Mouse (Mus musculus) olfactory bulb, adult 2 months (tissue): ENCODE data around the gene Tom1l2. TPM values are rescaled to one million over a fixed set of nuclear protein-coding genes. Genes with fewer than 3 reads are reported as not detected.

Experiments
- H3K27ac ChIP-seq: fragments of 200-500 bp; 2 replicates; pipeline ENCODE4 v1.5.1; 2012; ENCODE audit warnings: low read depth, low read length; ENCODE audit not compliant: insufficient read depth
- H3K4me1 ChIP-seq: fragments of 200-500 bp; 2 replicates; pipeline ENCODE4 v1.6.1; 2012; ENCODE audit warnings: low read length; ENCODE audit not compliant: control insufficient read depth, insufficient read depth
- H3K4me3 ChIP-seq: fragments of 200-500 bp; 2 replicates; pipeline ENCODE4 v1.5.1; 2012; ENCODE audit warnings: mild to moderate bottlenecking, low read depth, low read length, moderate library complexity; ENCODE audit not compliant: insufficient read depth
- CTCF ChIP-seq: fragments of 200-500 bp; IDR thresholded peaks from 2 replicates; pipeline ENCODE4 v1.5.1; 2012; ENCODE audit warnings: low read depth, mild to moderate bottlenecking, low read length, moderate library complexity; ENCODE audit not compliant: insufficient read depth
- POLR2A ChIP-seq: fragments of 200-500 bp; IDR thresholded peaks from 2 replicates; pipeline ENCODE4 v1.6.1; 2012; ENCODE audit warnings: mild to moderate bottlenecking, low read depth, low read length, moderate library complexity; ENCODE audit not compliant: insufficient read depth
- WGBS: fragments of 180-500 bp; shearing (Covaris S2); methylation state at CpG from one replicate; pipeline ENCODE4 v1.1.7; 2018; 5-methylcytosine and 5-hydroxymethylcytosine counted together
- polyA plus RNA-seq: library from polyadenylated mRNA; stranded (reverse); fragments of >200 nt; gene quantifications from 2 replicates; pipeline ENCODE4 v1.2.4, GENCODE M21; 2012; ENCODE audit warnings: low replicate concordance; ENCODE audit not compliant: missing spikeins, insufficient read depth, insufficient read length

The Tom1l2 gene
- polyA plus RNA-seq, 1 experiment: not detected

DNA sequence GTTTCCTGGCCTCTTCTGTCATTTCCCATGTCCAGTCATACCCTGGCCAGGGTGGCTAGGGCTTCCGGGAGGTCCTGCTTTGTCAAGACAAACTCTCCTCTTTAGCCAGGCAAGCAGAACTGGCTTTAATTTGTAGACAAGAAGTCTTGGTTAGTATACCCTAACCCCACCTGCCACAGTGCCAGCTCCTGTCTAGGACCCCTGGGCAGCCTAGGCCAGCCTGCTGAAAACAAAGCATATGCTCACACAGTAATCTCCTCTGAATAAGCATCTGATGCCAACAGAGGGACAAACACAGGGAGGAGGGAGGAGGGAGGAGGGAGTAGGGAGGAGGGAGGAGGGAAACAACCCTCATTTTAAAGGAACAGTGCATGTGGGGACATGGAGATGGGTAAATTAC, 88.1 kb downstream of the Tom1l2 start:
- no peak overlapping the region for H3K4me3 ChIP-seq
- peaks cover 3% of the 10 kb centered on the region; the same call in 1 of the 2 replicates for H3K4me1 ChIP-seq
- WGBS: 81% methylated on average over 1 of the region's 1 CpGs
- no peak for TF ChIP-seq POLR2A
- H3K27ac ChIP-seq: no peak overlapping the region

DNA sequence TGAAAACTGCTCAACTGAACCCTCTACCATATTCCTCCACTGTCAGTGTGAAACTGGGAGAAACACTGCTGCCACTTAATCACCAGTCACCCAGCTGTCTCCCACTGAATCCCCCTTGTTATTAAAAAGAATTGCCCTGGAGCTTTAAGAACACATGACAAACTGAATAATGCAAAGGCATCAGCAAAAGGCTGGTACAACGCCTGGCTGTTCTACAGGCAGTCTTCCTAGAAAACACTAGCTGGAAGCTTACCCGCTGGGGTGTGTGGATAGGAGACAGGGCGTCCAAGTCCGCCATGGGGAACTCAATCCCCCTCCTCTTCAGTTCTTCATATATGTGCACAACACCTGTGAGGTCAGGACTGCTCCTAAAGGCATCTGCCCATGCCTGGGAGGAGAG, 90.3 kb downstream of the Tom1l2 start:
- Histone ChIP-seq H3K4me3 (no peak overlapping the region), H3K4me1 (peaks cover 3% of the 10 kb centered on the region; the same call in 1 of the 2 replicates), H3K27ac (no peak overlapping the region)
- 76% methylated on average over 4 of the region's 4 CpGs for WGBS
- TF ChIP-seq CTCF (no peak), POLR2A (no peak)

DNA sequence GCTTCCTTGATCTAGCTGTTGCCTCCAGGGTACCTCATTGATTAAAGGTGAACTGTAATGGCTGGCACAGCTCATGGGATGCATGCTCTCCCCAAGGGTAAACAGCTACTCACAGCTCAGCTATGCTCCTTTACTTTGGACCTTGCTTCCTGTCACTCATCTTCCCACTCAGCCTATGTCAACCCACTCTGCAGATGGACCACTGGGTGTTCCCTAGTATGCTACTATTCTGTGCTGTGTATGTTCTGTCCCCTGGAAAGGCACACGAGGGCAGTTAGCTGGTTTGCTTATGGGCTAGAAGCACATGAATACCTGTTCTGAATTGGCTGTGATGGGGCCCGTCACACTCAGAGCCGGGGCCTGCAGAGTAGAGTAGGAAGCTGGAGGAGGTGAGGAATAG, 92.0 kb downstream of the Tom1l2 start:
- Histone ChIP-seq H3K27ac (no peak overlapping the region), H3K4me1 (peaks cover 3% of the 10 kb centered on the region), H3K4me3 (no peak overlapping the region)
- TF ChIP-seq CTCF (no peak), POLR2A (no peak)
- WGBS: 89% methylated on average over 3 of the region's 3 CpGs

DNA sequence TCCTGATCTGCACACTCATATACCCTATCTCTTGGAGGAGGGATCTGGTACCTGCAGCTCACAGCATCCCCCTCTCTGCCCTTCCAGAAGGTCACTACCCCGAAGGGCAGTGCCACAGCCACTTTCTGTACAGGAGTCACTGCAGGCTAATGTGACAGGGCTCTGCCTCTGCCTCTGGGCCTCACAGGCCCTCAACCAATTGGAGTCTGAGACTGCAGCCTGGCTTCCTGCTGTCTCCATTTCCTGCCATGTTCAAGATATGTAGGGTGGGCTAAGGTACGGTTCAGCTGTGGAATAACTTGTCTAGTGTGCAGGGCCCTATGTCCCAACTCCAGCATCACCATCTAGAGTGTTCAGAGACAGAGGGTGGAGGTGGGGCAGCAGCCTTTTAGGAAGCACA, 95.0 kb downstream of the Tom1l2 start:
- Histone ChIP-seq H3K4me3 (no peak overlapping the region), H3K4me1 (peaks cover 2% of the 10 kb centered on the region), H3K27ac (no peak overlapping the region)
- 84% methylated on average over 2 of the region's 2 CpGs for WGBS
- no peak for TF ChIP-seq POLR2A
- TF ChIP-seq CTCF: no peak

DNA sequence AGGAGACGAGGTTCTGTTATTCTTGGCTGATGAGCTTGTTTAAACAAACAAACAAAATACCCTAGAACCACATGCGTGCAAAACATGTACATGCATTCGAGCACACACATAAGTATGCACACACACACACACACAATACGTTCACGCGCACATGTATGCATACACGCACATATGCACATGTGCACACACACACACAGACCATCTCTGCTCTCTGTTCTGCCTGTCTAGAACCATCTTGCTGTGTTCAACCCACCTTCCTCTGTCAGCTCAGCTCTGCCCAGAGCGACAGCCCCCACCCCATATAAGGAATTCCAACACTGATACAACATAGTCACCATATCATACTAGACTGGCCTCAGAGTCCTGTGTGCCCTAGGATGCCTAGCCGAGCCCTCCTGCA, 96.0 kb downstream of the Tom1l2 start:
- no peak overlapping the region for H3K27ac ChIP-seq
- TF ChIP-seq POLR2A: no peak
- no peak for TF ChIP-seq CTCF
- 79% methylated on average over 9 of the region's 9 CpGs for WGBS

DNA sequence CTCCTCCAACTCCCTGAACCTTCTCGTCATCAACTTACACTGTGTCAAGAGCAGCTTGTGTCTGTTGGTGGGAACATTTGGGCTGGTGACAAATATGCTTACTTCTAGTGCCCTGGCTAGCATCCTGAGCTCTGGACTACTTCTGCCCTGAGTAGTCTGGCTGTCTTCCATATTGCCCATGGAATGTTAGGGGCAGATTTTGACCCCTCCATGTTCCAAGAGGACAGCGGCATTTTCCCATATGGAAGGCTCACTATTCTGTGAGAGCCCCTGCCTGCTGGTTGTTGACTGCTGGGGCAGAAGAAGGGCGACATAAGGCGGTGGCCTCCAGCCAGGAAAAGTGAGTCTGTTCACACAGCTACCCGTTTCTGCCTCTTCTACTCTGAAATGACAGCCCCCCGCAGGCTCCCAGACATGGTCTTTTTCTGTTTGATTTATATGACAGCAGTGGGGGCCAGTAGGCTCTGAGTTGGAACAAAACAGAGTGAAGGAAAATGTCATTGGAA, 96.5 kb downstream of the Tom1l2 start:
- TF ChIP-seq POLR2A: no peak
- no peak for TF ChIP-seq CTCF
- no peak overlapping the region for H3K27ac ChIP-seq
- no peaks in the 10 kb centered on the region; the same call in 1 of the 2 replicates for H3K4me1 ChIP-seq
- 43% methylated on average over 6 of the region's 6 CpGs for WGBS
- no peak overlapping the region for H3K4me3 ChIP-seq

More for the DNA sequence above, 96.0 kb downstream of the Tom1l2 start:
- H3K4me3 ChIP-seq: no peak overlapping the region
- no peaks in the 10 kb centered on the region; the same call in 1 of the 2 replicates for H3K4me1 ChIP-seq

DNA sequence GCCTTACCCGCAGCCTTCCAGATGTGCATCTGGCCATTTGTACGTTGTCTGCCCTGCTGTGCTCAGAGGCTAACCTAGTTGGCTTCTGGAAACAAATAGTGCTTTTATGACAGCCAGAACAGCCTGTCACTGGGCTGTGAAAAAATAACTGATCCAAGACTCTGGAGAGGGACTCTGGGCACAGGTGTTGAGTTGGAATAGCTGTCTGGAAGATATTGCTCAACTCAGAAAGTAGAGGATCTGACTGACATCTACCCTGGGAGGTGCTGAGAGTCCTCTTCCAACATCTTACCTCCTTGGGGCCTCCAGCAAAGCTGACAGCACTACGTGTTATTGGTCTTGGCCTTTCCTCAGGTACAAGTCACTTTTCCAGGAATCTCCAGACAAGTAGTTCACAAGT, 97.1 kb downstream of the Tom1l2 start:
- WGBS: 70% methylated on average over 3 of the region's 3 CpGs
- H3K4me1 ChIP-seq: no peaks in the 10 kb centered on the region; the same call in 1 of the 2 replicates
- TF ChIP-seq POLR2A (no peak), CTCF (no peak)
- no peak overlapping the region for H3K4me3 ChIP-seq
- H3K27ac ChIP-seq: no peak overlapping the region

DNA sequence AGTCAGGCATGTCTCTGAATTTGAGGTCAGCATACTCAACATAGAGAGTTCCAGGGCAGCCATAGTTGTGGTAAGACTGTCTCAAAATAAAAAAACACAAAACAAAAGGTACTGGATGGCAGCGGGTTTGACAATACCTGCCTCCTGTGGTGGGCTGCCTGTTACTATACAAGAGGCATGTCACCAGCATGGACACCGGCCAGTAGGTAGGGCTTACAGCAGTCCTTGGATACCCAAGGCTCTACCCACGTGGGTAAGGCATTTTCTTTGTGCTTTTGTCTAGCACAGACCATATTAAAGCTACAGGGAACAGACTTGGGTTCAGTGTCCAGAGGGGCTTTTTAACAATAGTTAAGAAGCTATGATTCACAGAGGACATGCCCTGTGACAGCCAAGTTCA, 97.5 kb downstream of the Tom1l2 start:
- Histone ChIP-seq H3K4me3 (no peak overlapping the region), H3K27ac (no peak overlapping the region), H3K4me1 (no peaks in the 10 kb centered on the region; the same call in 1 of the 2 replicates)
- TF ChIP-seq POLR2A: no peak
- TF ChIP-seq CTCF: no peak
- WGBS: 50% methylated on average over 3 of the region's 3 CpGs

DNA sequence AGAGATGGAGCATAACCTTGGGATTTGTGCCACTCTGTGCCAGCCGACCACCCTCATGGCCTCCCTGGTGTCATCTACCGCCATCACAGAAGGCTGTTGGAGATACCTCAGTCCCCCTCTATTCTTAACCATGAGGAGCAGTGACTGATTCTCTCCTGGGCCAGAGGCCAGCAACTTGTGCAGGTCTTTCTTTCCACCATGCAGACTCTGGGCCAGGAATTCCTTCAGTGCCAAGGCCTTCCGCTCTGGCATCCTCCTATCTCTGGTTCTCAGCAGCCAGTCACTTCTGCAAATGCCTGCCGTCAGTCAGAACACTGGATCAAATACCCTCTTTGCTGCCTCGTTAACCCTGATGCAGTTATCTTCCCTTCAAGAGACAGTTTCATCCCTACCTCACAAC, 98.4 kb downstream of the Tom1l2 start:
- WGBS: 61% methylated on average over 5 of the region's 5 CpGs
- Histone ChIP-seq H3K27ac (no peak overlapping the region), H3K4me1 (no peaks in the 10 kb centered on the region; the same call in 1 of the 2 replicates), H3K4me3 (no peak overlapping the region)
- TF ChIP-seq CTCF (no peak), POLR2A (no peak)

DNA sequence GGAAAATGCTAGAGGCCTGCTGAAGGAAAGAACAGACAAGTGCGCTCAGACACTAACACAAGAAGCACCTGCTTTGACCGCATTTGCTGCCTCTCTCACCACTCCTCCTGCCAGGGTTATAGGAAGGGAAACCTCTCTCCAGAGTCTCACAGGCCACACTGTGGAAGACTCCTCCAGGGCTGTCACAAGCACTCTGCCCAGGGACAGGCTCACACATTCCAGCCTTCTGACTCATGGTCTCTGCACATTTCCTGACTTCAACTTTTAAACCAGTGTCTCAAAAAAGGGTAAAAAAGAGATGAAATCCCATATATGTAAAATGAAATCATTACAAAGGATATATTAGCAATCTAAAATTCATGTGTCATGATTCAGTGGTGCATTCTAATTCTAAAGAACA, 99.2 kb downstream of the Tom1l2 start:
- TF ChIP-seq POLR2A (no peak), CTCF (no peak)
- H3K27ac ChIP-seq: no peak overlapping the region

More for the DNA sequence above, 99.2 kb downstream of the Tom1l2 start:
- peaks cover 3% of the 10 kb centered on the region for H3K4me1 ChIP-seq
- no peak overlapping the region for H3K4me3 ChIP-seq
- 92% methylated on average over 2 of the region's 2 CpGs for WGBS
